Mouse (Mus musculus): ENCODE measurements around the gene Rpain. TPM values are rescaled to one million over a fixed set of nuclear protein-coding genes. Genes with fewer than 3 reads are reported as not detected.

Gene Rpain
- polyA plus RNA-seq (2015; fragmentation: Nextera tagmentation; extraction: Ambion mirVana): 67.0 and 68.3 TPM in 2 replicates

- Histone ChIP-seq H3K27ac (peak within 1 kb of the TSS; percentile 79), H3K4me1 (replicated peaks; ENCODE audit: insufficient read depth, low read length) (peaks cover 6% of the 10 kb centered on the region; the same call in 1 of the 2 replicates), H3K4me3 (replicated peaks; ENCODE audit: low read depth, low read length) (peak within 1 kb of the TSS; percentile 84), H3K9me3 (replicated peaks; ENCODE audit: low read length) (no peaks in the 10 kb centered on the region), H3K9ac (ENCODE audit: low read depth, low read length) (peak within 1 kb of the TSS; percentile 90), H3K36me3 (ENCODE audit: insufficient read depth, low read length) (peaks cover 26% of the 10 kb centered on the region; the same call in 1 of the 2 replicates), H3K4me2 (ENCODE audit: low read length) (peak within 1 kb of the TSS; percentile 88), H3K27me3 (ENCODE audit: insufficient read depth, low read length) (no peaks in the 10 kb centered on the region)
- under 1% methylated on average over 43 of the region's 43 CpGs for WGBS
- ATAC-seq (replicated peaks; ENCODE audit: low FRiP score, low read depth) (peak; percentile 98), DNase-seq (ENCODE audit: low spot score) (peak; percentile 99)
- TF ChIP-seq CTCF (IDR thresholded peaks at IDR 0.05; ENCODE audit: low read depth): no peak
These were observed at the start of gene Rpain, which contains the start of gene Nup88 for GRCm38 (mm10) chr11:70969821-70970559. Gene Rpain (plus strand): TSS chr11:70970213. Gene Nup88 (minus strand): TSS chr11:70969973.

DNA sequence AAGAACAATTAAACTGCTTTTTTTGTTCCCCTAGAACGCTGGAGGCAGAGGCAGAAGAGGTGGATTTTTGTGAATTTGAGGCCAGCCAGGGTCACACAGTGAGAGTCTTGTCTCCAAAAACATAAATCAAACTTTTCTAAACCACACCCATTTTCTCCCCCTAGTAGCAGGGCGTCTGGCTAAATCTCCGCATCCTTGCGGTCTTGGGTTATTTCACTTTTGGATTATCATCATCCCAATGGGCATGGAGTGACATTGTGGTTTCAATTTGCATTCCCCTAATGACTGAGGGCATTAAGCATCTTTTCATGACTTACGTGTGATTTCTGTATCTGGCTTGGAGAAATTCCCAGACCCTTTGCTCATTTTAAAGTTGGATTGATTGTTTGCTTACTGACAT, 38.6 kb upstream of the Rpain start:
- H3K4me3 ChIP-seq (replicated peaks; ENCODE audit: low read depth, low read length): no peak overlapping the region
- no peaks in the 10 kb centered on the region for H3K27me3 ChIP-seq (ENCODE audit: insufficient read depth, low read length)
- TF ChIP-seq CTCF (IDR thresholded peaks at IDR 0.05; ENCODE audit: low read depth): no peak
- H3K9ac ChIP-seq (ENCODE audit: low read depth, low read length): no peak overlapping the region
- H3K36me3 ChIP-seq (ENCODE audit: insufficient read depth, low read length): peaks cover 35% of the 10 kb centered on the region
- H3K4me1 ChIP-seq (replicated peaks; ENCODE audit: insufficient read depth, low read length): no peaks in the 10 kb centered on the region
- 76% methylated on average over 5 of the region's 5 CpGs for WGBS
- no peak overlapping the region for H3K4me2 ChIP-seq (ENCODE audit: low read length)
- DNase-seq (ENCODE audit: low spot score): no peak
- no peaks in the 10 kb centered on the region for H3K9me3 ChIP-seq (replicated peaks; ENCODE audit: low read length)
- no peak for ATAC-seq (replicated peaks; ENCODE audit: low FRiP score, low read depth)
- no peak overlapping the region for H3K27ac ChIP-seq

DNA sequence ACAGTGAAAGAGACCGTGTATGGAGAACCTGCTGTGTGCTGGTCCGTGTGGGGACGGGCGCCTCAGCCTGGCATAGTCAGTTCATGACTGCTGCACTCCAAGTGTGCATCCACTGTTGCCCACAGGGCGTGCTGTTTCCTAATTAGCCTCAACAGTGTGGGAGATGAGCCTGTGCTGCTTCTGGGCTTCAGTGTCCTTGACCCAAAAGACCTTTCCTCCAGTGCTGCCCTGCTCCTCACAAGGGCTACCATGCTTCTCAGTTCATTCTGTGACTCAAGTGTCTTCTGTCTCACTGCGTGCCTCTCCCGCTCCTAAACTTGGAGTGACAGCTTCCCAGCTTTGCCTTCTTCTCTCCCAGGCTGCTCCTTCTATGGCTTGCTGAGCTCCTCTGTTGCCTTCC, 34.7 kb upstream of the Rpain start:
- ATAC-seq (replicated peaks; ENCODE audit: low FRiP score, low read depth): no peak
- no peak overlapping the region for H3K9ac ChIP-seq (ENCODE audit: low read depth, low read length)
- peaks cover 54% of the 10 kb centered on the region for H3K36me3 ChIP-seq (ENCODE audit: insufficient read depth, low read length)
- no peak overlapping the region for H3K27ac ChIP-seq
- no peak for DNase-seq (ENCODE audit: low spot score)
- no peaks in the 10 kb centered on the region for H3K4me1 ChIP-seq (replicated peaks; ENCODE audit: insufficient read depth, low read length)
- H3K4me2 ChIP-seq (ENCODE audit: low read length): no peak overlapping the region
- no peak overlapping the region for H3K4me3 ChIP-seq (replicated peaks; ENCODE audit: low read depth, low read length)
- 85% methylated on average over 7 of the region's 7 CpGs for WGBS
- H3K27me3 ChIP-seq (ENCODE audit: insufficient read depth, low read length): no peaks in the 10 kb centered on the region
- no peak for TF ChIP-seq CTCF (IDR thresholded peaks at IDR 0.05; ENCODE audit: low read depth)
- H3K9me3 ChIP-seq (replicated peaks; ENCODE audit: low read length): no peaks in the 10 kb centered on the region

GRCm38 (mm10) chr11:70942596-70942995, 27.4 kb upstream of the Rpain start:
- Histone ChIP-seq H3K27ac (no peak overlapping the region), H3K36me3 (ENCODE audit: insufficient read depth, low read length) (peaks cover 72% of the 10 kb centered on the region), H3K4me3 (replicated peaks; ENCODE audit: low read depth, low read length) (no peak overlapping the region), H3K9me3 (replicated peaks; ENCODE audit: low read length) (no peaks in the 10 kb centered on the region), H3K27me3 (ENCODE audit: insufficient read depth, low read length) (no peaks in the 10 kb centered on the region), H3K4me1 (replicated peaks; ENCODE audit: insufficient read depth, low read length) (no peaks in the 10 kb centered on the region), H3K4me2 (ENCODE audit: low read length) (no peak overlapping the region), H3K9ac (ENCODE audit: low read depth, low read length) (no peak overlapping the region)
- WGBS: 96% methylated on average over 1 of the region's 1 CpGs
- DNase-seq (ENCODE audit: low spot score): no peak
- TF ChIP-seq CTCF (IDR thresholded peaks at IDR 0.05; ENCODE audit: low read depth): peak; percentile 23; the same call in 1 of the 2 replicates
- no peak for ATAC-seq (replicated peaks; ENCODE audit: low FRiP score, low read depth)

DNA sequence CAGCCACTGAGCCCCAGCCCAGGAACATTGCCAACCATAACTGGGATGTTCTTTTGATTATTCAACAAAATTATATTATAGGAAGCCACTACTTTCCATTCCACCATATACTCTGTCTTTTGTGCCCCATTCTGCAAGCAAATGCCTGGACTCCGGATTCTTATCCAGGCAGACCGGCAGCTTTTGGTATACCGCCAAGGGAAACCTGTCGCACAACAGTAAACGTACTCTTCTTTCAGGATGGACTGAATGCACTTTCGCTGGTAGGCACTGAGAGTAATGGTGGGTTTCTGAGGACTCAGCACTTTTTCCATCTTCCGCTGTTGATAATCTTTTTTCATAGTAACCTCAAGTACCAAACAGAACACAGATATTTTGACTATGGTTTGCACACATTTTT, 26.4 kb upstream of the Rpain start:
- ATAC-seq (replicated peaks; ENCODE audit: low FRiP score, low read depth): no peak
- Histone ChIP-seq H3K9me3 (replicated peaks; ENCODE audit: low read length) (no peaks in the 10 kb centered on the region), H3K4me1 (replicated peaks; ENCODE audit: insufficient read depth, low read length) (no peaks in the 10 kb centered on the region), H3K27me3 (ENCODE audit: insufficient read depth, low read length) (no peaks in the 10 kb centered on the region), H3K9ac (ENCODE audit: low read depth, low read length) (no peak overlapping the region), H3K36me3 (ENCODE audit: insufficient read depth, low read length) (peaks cover 74% of the 10 kb centered on the region), H3K27ac (no peak overlapping the region), H3K4me2 (ENCODE audit: low read length) (no peak overlapping the region), H3K4me3 (replicated peaks; ENCODE audit: low read depth, low read length) (no peak overlapping the region)
- TF ChIP-seq CTCF (IDR thresholded peaks at IDR 0.05; ENCODE audit: low read depth): no peak
- 89% methylated on average over 7 of the region's 7 CpGs for WGBS
- no peak for DNase-seq (ENCODE audit: low spot score)

DNA sequence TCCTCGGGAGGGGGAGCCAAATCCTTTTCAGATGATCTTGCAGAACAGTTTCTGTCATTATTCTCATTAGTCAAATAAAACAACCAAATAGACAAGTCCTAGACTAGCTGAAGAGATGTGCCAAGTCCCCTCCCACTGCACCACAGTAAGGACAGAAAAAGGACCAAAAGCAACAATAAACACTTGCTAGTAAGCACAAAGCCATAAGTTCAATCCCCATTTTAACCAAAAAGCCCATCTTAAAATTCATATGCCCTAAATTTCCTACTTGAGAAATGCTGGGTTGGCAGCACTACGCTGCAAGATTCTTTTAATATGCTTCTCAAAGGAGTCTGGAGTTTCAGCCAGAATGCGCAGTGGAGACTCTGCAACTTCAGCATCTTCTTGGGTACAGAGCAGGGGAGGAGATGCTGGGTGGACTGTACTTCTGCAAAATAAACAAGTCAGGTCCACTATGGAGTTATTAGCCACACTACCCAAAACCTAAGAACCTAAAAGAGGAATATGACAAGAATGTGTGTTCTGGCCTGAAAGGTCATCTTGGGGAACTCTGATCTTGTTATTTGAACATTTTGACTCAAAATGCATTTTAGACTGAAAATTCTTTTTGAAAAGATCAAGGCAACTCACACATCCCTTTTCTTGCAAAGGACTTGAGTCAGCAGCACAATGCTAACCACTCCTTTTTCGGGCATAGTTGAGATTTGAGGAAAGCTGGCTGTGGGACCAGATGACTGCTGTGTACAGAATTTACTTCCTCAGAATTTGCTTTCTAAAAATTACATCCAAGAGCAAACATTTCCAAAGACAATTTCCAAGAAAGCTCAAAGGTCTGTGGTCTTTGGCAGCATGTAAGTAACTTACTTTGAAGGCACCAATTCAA, 24.8 kb upstream of the Rpain start:
- no peaks in the 10 kb centered on the region for H3K9me3 ChIP-seq (replicated peaks; ENCODE audit: low read length)
- ATAC-seq (replicated peaks; ENCODE audit: low FRiP score, low read depth) (no peak), DNase-seq (ENCODE audit: low spot score) (no peak)
- TF ChIP-seq CTCF (IDR thresholded peaks at IDR 0.05; ENCODE audit: low read depth): no peak
- H3K36me3 ChIP-seq (ENCODE audit: insufficient read depth, low read length): peaks cover 73% of the 10 kb centered on the region
- no peak overlapping the region for H3K9ac ChIP-seq (ENCODE audit: low read depth, low read length)
- no peak overlapping the region for H3K4me3 ChIP-seq (replicated peaks; ENCODE audit: low read depth, low read length)
- H3K4me2 ChIP-seq (ENCODE audit: low read length): no peak overlapping the region
- H3K27me3 ChIP-seq (ENCODE audit: insufficient read depth, low read length): no peaks in the 10 kb centered on the region
- 87% methylated on average over 4 of the region's 4 CpGs for WGBS
- H3K4me1 ChIP-seq (replicated peaks; ENCODE audit: insufficient read depth, low read length): no peaks in the 10 kb centered on the region
- H3K27ac ChIP-seq: no peak overlapping the region

Data from kidney, postnatal 0 days (tissue).